Mouse (Mus musculus): Measurements from ENCODE around the gene Pkn1.

The Pkn1 gene

DNA sequence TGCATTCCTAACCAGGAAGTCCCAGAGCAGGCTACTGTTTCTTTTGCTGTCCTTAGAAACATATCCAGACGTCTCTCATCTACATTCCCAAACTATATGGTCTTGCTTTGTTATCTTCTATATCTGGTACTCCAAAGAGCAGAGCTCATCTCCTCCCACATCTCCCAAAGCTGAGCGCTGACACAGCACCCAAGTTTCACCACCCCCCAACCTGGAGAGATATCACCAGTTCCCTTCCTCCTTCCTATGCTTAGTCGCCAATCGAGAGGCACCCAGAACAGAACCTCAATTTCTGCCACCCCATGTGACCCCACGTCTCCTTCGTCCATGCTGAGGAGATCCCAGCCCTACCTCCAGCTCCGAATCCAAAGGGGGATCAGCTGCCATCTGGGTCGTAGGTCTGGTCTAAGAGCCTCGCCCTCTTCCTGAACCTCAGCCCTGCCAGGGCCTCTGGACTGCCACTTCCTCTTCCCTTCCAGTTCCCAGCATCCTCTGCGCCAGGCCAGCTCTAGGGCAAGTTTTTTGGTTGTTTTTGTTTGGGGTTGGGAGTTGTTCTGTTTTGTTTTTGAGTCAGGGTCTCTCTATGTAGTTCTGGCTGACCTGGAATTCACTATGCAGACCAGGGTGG, 5.3 kb downstream of the Pkn1 start:
- peak; percentile 31 for DNase-seq (ENCODE audit: low read depth, low spot score)

DNA sequence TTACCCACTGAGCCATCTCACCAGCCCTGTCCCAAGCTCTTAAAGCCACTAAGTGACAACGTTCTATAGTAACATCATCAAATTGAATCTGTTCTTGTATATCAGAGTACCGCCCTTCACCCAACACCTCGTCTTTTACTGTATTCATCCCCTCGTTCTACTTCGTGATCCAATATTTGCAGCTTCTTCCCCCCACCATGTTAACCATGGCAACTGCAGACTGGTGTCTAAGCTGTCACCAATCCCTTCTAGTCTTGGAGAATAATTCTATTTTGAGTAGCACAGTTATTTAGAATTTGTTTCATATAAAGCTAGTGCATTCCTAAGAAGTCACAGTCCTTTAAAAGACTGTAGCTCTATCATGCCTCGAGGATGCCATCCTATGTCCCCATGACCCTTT, 9.7 kb downstream of the Pkn1 start:
- no peak for DNase-seq (ENCODE audit: low read depth, low spot score)

DNA sequence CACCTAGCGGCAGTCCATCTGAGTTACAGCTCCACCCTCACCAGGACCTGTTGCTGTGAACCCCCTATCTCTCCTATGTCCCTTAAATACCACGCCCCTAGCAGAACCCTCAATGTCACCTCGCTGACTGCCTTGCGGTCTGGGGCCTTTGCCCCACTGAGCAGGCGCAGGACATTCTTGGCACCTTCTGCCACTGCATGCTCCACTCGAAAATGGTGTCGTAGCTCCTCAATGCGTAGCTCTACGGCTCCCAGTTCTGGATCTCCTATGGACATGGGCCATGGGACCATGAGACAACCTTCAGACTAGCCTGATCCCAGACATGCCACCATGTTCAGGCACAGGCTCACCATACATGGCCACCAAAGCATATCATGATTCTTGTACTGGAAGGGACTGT, 14.5 kb downstream of the Pkn1 start:
- no peak for DNase-seq (ENCODE audit: low read depth, low spot score)

DNA sequence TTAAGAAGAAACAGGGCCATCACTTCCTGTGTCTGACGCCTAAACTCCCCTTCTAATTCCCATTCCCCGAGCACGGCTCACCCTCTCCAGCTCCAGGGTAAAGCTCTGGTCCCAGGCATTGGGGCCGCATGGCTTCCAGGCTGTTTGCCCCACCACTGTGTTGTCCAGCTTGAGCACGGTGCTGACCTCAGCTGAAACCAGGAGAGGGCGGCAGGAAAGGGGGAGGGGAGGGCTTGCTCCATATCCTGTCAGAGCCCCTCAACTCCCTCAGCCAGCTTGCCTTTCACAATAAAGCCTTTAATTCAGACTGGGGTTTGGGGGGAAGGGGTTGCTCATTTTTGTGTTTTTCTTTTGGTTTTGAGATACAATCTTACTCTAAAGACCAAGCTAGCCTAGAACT, 17.9 kb downstream of the Pkn1 start:
- DNase-seq (ENCODE audit: low read depth, low spot score), result no peak

DNA sequence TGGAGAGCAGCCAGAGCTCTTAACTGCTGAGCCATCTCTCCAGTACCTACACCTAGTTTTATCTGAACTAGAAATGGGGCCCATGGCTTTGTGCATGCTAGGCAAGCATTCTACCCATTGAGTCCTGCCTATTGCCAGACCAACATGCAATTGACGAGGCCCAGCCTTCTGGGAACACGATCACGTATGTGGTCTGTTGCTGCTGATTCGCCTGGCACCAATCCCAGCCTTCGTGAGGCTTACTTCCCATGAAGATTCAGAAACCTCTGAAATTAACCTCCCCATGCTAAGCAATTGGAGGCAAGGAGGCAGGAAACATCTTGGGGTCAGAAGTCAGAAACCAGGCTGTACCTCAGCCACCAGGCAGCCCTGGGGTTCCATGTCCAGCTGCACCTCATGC, 18.4 kb downstream of the Pkn1 start:
- DNase-seq (ENCODE audit: low read depth, low spot score), result no peak

DNA sequence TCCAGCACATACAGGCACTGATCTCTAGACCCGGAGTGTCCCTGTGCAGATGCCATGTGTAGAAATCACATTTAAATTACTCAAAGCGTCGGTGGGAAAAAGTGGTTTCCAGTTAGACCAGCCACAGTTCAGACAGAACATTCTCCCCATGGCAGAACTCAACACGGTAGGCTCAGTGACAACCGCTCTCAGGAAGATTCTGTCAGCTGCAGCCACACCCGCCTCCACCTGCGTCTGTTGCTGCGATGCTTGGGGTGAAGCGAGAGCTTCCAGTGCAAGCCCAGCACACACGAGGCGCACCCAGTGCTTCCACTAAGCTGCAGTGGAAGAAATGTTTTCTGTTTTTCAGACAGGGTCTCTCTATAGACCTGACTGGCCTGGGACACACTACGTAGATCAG, 19.1 kb downstream of the Pkn1 start:
- DNase-seq (ENCODE audit: low read depth, low spot score), result no peak

DNA sequence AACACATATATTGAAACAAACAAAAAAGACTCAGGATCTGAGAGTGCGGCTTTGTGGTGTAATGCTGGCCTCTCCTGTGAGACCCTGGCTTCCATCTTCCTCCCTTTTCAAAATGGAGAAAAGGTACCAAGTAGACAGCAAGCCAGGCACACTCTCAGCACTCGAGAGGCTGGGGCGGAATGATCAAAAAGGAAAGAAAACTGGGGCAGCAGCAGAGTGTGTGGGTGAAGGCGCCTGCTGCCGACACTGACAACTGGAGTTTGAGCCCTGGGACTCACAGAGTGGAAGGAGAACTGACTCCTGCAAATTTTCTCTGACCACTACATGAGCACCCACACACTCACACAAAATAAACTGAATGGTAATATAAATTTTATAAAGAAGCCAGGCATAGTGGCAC, 24.5 kb downstream of the Pkn1 start:
- DNase-seq (ENCODE audit: low read depth, low spot score), result no peak

DNA sequence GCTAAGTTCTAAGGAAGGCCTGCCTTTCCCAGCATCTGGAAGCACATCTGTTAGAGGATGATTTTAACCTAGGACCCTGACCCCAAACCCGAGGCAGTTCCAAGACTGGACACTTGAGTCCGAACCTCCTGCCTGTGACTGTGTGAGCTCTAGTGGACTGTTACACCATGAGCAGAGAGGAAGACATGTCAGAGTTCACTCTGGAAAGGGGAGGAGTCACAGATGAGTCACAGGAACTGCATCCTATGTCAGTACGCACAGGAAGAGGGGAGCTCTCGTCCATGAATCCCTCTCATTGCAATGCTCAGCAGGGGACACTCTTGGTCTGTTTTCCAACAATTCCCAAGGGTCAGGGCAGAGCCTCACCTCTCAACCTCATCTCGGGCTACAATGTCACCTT, 26.0 kb downstream of the Pkn1 start:
- DNase-seq (ENCODE audit: low read depth, low spot score), result no peak

DNA sequence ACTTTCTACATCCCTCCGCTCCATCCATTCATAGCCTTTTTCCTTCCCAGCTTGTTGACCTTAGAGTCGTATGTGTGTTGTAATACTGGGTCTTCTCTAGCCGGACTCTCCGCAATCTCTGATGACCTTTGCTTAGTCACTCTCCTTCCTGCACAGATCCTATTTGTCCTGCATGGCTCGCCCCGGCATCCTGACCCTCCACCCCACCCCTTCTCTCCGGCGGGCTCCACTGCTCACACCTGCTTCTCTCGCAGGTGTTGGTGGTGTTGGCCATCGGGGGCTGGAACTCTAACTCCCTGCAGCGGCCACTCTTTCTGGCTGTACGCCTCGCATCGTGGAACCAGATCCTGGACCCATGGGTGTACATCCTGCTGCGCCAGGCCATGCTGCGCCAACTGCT, 30.0 kb downstream of the Pkn1 start:
- DNase-seq (ENCODE audit: low read depth, low spot score), result no peak

DNA sequence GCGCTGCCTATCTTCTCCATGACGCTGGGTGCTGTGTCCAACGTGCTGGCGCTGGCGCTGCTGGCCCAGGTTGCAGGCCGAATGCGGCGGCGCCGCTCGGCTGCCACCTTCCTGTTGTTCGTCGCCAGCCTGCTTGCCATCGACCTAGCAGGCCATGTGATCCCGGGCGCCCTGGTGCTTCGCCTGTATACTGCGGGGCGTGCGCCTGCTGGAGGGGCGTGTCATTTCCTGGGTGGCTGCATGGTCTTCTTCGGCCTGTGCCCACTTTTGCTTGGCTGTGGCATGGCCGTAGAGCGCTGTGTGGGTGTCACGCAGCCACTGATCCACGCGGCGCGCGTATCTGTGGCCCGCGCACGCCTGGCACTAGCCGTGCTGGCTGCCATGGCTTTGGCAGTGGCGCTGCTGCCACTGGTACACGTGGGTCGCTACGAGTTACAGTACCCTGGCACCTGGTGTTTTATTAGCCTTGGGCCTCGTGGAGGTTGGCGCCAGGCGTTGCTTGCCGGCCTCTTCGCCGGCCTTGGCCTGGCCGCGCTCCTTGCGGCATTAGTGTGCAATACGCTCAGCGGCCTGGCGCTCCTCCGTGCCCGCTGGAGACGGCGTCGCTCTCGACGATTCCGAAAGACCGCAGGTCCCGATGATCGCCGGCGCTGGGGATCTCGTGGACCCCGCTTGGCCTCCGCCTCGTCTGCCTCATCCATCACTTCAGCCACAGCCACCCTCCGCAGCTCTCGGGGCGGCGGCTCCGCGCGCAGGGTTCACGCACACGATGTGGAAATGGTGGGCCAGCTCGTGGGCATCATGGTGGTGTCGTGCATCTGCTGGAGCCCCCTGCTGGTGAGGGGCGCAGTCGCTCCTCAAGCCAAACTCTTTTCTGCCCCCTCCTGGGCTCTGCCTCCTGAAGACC, 30.7 kb downstream of the Pkn1 start:
- peak; percentile 70 for DNase-seq (ENCODE audit: low read depth, low spot score)

DNA sequence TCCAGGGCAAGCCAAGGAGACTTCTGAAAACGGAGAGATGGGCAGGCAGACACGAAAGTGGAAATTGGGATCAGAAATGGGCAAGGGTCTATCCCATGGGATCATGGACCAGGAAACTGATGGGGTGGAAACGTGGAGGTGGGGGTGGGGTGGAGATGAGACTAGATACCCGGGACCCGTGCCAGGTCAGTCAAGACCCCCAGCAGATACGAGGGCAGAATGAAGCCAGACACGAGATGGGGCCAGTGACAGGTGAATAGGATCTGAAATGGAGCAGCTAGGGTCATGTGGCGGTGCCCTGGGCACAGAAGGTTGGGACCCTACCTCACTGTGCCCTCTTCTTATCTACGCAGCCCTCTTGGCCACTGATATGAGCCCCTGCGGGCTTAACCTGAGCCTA, 31.5 kb downstream of the Pkn1 start:
- DNase-seq (ENCODE audit: low read depth, low spot score), result no peak

DNA sequence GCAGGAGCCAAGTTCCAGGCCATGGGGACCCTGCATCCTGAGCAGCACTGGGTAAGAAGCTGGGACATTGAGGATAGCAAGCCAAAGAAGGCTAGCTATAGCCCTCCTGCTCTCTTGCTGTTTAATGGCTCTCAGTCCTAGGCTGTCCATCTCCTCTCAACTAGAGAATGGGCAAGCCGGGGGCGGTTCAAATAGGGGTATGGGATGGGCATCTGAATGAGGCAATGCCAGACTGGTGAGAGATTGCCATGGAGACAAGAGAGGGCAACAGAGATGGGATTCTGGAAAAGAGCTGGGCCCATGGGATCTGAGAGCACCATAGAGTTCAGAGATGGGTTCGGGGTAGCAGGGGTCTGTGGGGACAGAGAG, 32.1 kb downstream of the Pkn1 start:
- DNase-seq (ENCODE audit: low read depth, low spot score), result no peak

DNA sequence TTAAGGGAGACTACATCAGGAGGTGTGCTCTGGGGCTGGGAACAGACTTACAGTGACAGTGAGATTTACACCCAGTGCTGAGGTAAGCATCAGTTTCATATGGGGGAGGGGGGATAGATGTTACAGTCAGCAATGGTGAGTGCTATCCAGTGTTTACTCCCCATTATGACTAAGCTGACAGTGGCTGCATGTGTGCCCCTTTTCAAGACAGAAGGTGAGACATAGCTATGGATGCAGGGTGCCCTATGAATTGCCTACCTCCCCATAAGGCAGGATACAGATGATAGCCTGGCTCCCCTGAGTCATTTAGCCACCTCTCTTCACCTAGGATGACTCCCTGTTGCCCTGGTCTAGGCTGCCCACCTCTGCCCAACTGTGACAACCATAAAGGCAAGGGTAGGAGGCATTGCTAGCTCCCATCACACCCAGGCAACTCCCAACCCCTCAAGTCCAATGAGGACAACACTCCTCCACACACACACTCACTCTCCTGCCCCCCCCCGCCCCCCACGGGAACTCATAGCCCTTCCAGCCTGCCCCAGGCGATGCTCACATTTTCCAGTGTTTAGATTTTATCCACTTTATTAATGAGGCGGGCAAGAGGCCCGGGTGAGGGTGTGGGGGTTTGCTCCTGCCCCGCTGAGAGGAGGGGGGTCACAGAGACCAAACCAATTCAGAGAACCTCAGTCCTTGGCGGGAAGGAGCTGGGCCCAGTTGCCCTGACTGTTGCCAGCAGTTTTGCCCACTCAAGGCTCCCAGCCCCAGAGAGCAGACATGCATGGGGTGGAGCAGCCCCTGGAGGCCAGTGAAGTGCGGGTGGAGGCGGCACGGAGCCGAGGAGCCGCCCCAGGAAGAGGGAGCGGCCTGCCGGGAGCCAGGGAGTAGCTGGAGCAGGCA, 32.8 kb downstream of the Pkn1 start, which contains the start of gene Ptger1:
TSS of gene Ptger1 (plus strand) at position 710 of the 897 bp plus-strand sequence.
- peak; percentile 23 for DNase-seq (ENCODE audit: low read depth, low spot score)

DNA sequence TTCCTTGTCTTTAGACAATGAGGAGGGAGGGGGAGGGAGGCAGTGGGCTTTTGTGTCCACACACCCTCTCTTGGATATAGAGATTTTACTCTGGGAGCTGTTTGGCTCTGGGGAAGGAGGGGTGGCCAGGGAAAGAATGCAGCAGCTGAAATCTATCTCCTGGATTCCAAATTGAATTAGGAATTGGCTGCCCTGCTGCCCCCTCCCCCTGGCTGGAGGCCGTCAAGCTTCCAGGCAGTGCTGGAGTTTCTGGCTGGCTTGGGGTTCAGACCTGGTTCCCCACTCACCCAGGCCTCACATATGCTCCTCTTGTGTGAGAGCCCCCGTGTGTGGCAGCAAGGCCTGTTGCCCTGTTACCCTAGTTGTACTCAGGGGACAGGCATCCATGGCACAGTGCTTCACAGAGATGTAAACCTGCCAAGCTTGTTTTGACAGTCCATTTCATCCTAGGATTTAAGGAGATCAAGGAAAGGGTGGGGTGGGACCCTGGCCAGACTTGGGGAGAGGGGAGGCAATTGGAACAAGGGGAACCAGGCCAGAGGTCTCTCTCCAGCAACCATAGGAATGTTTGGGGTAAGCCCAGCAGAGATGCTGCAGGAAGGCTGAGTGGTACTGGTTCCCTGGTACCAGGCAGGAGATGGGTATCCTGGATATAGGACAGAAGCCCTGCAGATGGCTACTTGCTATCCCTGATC, 33.9 kb downstream of the Pkn1 start:
- no peak for DNase-seq (ENCODE audit: low read depth, low spot score)

DNA sequence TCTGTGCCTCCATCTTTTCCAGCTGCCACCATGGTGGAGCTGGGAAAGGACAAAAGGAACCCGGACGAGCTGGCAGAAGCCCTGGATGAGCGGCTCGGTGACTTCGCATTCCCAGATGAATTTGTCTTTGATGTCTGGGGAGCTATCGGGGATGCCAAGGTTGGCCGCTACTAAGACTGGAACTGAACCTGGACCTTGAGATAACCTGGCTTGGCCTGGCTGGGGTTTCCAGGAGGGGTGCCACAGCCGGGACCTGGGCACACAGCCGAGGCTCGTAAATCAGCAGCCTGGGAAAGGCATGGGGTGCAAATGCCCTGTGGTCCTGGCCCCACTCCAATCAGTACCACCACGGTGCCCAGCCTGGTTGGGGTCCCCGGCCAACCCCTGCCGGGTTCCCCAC, 34.9 kb downstream of the Pkn1 start:
- no peak for DNase-seq (ENCODE audit: low read depth, low spot score)

DNA sequence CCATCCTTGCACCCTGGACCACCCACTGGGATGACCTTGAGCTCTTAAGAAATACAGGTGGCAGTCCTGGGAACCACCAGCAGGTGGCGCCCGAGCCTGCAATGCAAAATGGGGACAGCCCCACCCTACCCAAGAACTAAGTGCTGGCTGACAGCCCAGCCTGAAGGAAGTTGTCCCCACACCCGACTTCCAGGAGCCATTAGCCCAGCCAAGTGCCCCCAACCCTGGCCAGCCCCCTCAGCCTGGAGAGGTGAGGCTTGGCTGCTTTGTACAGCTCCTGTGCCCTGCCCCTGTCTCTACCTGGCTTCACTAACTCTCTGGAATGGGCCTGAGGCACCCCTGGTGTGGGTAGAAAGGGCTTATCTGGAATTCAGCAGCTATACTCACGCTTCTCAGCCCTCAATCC, 36.6 kb downstream of the Pkn1 start:
- peak; percentile 93 for DNase-seq (ENCODE audit: low read depth, low spot score)

DNA sequence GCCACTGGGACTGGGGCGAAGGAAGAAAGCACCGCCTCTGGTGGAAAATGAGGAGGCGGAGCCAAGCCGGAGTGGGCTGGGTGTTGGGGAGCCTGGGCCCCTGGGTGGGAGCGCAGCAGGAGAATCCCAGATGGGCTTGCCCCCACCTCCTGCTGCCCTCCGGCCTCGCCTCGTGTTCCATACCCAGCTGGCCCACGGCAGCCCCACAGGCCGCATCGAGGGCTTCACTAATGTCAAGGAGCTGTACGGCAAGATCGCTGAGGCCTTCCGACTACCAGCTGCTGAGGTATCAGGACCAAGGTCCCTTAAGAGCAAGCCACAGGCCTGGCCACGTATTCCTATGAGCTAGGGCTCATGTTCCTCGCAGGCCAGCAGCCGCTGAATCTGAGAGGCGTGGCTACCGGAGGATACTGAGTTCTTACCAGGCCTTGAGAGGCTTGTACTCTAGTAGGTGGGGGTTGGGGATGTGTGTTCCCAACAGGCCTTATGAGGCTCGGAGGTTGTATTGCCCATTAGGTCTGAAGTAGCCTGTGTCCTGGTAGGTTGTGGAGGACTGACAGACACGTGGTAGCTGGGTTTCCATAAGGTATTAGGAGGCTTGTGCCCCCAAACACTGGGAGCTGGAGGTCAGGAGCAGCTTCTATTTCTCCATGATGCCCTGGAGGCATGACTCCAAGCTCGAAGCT, 37.8 kb downstream of the Pkn1 start:
- no peak for DNase-seq (ENCODE audit: low read depth, low spot score)

DNA sequence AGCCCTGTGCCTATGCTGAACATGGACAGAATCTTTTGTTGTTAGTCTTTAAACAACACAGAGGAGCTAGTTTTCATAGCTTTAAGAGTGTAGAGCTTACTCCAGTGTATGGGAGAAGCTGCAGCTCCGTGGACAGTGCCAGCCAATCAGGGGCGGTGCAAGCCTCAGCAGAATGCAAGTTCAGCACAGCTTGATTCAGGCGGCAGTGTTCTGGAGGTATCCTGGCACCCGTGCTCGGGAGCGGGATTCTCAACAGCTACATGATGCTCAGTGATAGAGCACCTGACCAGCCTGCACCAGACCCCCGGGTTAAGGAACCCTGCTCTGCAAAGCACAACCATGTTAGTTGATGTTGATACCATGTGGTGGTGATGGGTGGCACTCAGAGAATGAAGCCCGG, 38.4 kb downstream of the Pkn1 start:
- DNase-seq (ENCODE audit: low read depth, low spot score), result no peak

DNA sequence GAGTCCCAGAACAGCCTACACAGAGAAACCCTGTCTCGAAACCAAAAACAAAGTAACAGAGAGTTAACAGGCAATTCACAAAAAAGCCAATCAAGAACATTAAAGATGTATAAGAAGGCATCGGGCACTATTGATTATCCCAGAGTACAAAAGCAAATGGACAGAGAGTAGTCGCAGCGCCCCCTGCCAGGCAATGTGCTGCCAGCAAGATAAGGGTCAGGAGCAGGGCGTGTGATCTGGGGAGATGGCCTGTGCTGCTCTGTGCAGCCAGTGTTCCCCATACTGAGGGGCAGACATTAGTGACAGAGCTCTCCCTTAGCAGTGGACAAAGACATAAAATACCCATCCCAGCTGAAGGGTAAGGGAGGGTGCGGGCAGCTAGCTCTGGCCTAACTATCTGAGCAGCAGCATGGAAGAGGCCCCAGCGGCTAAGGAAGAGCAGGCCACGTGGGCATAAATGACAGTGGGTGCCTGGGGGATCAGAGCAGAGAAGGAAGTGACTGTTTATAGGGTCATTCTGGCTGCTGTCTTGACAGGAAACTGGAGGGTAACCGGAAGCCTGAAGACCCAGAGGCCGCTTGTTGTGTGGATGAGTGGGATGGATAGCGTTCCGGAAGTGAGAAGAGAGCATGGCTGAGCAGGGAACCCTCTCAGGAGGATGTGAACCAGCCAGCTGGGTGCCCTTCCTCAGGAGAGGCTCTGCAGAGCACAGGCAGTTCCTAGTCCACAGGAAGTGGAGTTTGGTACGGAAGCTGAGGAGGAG, 42.3 kb downstream of the Pkn1 start:
- DNase-seq (ENCODE audit: low read depth, low spot score), result no peak

DNA sequence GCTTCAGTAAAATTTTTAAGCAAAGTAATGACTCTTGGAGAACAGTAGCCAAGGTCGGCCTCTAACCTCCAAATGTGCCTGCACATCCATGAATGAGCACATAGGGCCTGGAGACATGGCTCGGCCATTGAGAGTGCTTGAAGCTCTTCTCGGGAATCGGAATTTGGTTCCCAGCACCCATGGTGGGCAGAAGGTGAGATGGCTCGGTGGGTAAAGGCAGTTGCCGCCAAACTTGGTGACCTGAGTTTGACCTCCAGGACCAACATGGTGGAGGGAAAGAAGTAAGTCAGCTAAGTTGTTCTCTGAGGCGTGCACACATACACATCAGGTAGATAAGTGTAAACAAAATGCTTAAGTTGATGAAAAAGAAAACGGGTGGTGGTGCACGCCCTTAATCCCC, 42.9 kb downstream of the Pkn1 start:
- no peak for DNase-seq (ENCODE audit: low read depth, low spot score)
